Mouse (Mus musculus) gastrocnemius, adult 2 months (tissue): Measurements from ENCODE around the gene Ccr5. TPM values are rescaled to one million over a fixed set of nuclear protein-coding genes. Genes with fewer than 3 reads are reported as not detected.
"Not testable (repeated sequence)": the region's sequence is repeated elsewhere in the genome, so short reads cannot be mapped to it uniquely, and the experiment has no call there.

ENCODE experiments used
- DNase-seq: peaks from one replicate; pipeline ENCODE4 v3.0.0; 2022
- H3K27ac ChIP-seq: fragments of 200-600 bp; 2 replicates; pipeline ENCODE4 v1.8.1; 2022; ENCODE audit warnings: mild to moderate bottlenecking
- H3K4me3 ChIP-seq: fragments of 200-600 bp; 2 replicates; pipeline ENCODE4 v1.8.1; 2022; ENCODE audit warnings: mild to moderate bottlenecking, moderate library complexity
- CTCF ChIP-seq: fragments of 200-600 bp; IDR thresholded peaks from 2 replicates; pipeline ENCODE4 v1.8.1; 2022; ENCODE audit warnings: antibody characterized with exemption, mild to moderate bottlenecking, moderate library complexity
- intact Hi-C: fragments of 180-260 bp; cut with DNase I; formaldehyde crosslinking; loops from one replicate; pipeline ENCODE4 v1.15.1; 2025
- long read RNA-seq, 2 experiments: library from polyadenylated mRNA; stranded (forward); transcript quantifications; one replicate each; pipeline ENCODE4 v2.0.0; 2021
- total RNA-seq, 2 experiments: library from RNA; stranded (reverse); gene quantifications; 2 replicates each; pipeline ENCODE4 v1.2.3; 2021

Gene Ccr5
- under 1 TPM; 0.11 to 0.77 TPM for total RNA-seq
- long read RNA-seq, experiment 1, result 0 reads
- long read RNA-seq, experiment 2, result 0 reads

GRCm38 (mm10) chr9:124121387-124122184 is at the start of gene Ccr5:
TSS of gene Ccr5 (plus strand) at chr9:124121543.
- no peak within 1 kb of the TSS for H3K4me3 ChIP-seq
- intact Hi-C loops, result no loop called here
- no peak within 1 kb of the TSS for H3K27ac ChIP-seq
- no peak for TF ChIP-seq CTCF
- no peak for DNase-seq

DNA sequence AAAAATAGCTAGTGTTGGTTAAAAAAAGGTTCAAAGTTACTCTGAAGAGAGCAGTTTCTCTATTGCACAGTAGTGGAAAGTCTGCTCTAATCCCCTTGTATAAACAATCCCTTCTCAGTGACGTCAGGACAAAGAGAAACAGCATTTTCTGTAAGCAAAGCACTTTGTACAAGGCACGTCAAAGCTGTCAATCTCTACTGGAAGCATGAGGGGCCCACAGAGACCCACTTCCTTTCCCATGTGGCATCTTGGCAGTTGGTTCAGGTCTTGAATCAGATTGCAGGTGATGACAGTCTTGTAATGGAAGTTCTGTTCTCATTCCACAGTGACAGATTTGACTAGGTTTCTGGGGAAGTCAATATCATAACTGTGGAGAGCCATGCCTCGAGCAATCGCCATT is 41.5 kb upstream of the Ccr5 start:
- intact Hi-C loops, result no loop called here
- no peak for TF ChIP-seq CTCF
- Histone ChIP-seq H3K27ac (no peak overlapping the region), H3K4me3 (no peak overlapping the region)
- no peak for DNase-seq

DNA sequence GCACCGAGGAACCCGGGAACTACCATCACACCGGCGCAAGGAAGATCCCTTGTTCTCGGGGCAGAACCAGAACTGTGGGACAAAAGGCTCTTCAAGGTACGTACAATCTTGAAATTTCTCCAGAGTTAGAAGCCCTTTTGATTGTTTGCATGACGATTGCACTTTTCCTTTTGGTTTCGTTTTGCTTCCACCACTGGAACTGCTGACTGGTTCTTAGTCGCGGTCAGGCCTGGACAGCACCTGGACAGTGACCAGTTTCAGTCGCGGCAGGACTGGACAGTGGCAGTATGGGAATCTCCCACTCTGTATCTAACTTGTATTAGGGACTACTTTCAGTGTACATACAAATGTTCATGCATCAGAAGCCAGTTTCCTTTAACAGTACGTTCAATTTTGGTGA is 40.9 kb upstream of the Ccr5 start:
- intact Hi-C loops, result not testable (repeated sequence)

DNA sequence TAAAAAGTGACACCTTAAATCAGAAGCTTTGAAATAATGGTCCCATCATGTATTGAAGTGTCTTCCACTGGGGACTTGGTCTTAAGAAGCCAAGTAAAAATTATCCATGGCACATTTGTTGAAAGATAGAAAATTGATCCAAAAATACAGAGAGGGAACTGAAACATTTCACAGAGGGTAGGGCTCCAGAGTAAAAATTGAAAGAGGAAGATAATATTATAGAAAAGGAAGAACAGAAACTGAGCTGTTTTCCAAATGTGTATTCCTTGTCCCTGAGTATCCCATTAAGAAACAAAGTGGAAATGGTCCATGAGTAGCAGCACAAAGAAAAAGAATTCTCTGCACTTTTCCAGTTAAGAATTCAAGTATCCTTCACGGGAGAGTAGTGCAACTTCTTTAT is 30.9 kb upstream of the Ccr5 start:
- no peak for DNase-seq
- H3K27ac ChIP-seq, result no peak overlapping the region
- no peak overlapping the region for H3K4me3 ChIP-seq
- intact Hi-C loops, result no loop called here
- no peak for TF ChIP-seq CTCF

More for the DNA sequence above, 40.9 kb upstream of the Ccr5 start:
- H3K27ac ChIP-seq, H3K4me3 ChIP-seq, DNase-seq: not testable (repeated sequence)

GRCm38 (mm10) chr9:124099127-124099526 is 22.2 kb upstream of the Ccr5 start:
- intact Hi-C loops, result no loop called here
- Histone ChIP-seq H3K4me3 (no peak overlapping the region), H3K27ac (no peak overlapping the region)
- DNase-seq, result no peak
- no peak for TF ChIP-seq CTCF

GRCm38 (mm10) chr9:124100357-124100756 is 21.0 kb upstream of the Ccr5 start:
- no peak for DNase-seq
- TF ChIP-seq CTCF, result no peak
- H3K27ac ChIP-seq, result no peak overlapping the region

GRCm38 (mm10) chr9:124101723-124102122 is 19.6 kb upstream of the Ccr5 start, which contains the start of gene Ccr2:
TSS of gene Ccr2 (plus strand) at chr9:124101950.
- intact Hi-C loops, result no loop called here
- no peak within 1 kb of the TSS for H3K27ac ChIP-seq

More at GRCm38 (mm10) chr9:124100357-124100756, 21.0 kb upstream of the Ccr5 start:
- intact Hi-C loops, result no loop called here
- no peak overlapping the region for H3K4me3 ChIP-seq

GRCm38 (mm10) chr9:124103199-124103598 is 18.1 kb upstream of the Ccr5 start:
- intact Hi-C loops, result no loop called here
- TF ChIP-seq CTCF, result no peak
- DNase-seq, result no peak

More at GRCm38 (mm10) chr9:124101723-124102122, 19.6 kb upstream of the Ccr5 start, which contains the start of gene Ccr2:
- H3K4me3 ChIP-seq, result no peak within 1 kb of the TSS
- TF ChIP-seq CTCF, result no peak
- DNase-seq, result no peak

GRCm38 (mm10) chr9:124105196-124105595 is 16.1 kb upstream of the Ccr5 start:
- intact Hi-C loops, result no loop called here
- TF ChIP-seq CTCF, result no peak

More at GRCm38 (mm10) chr9:124103199-124103598, 18.1 kb upstream of the Ccr5 start:
- no peak overlapping the region for H3K4me3 ChIP-seq
- no peak overlapping the region for H3K27ac ChIP-seq

GRCm38 (mm10) chr9:124107232-124107631 is 14.1 kb upstream of the Ccr5 start:
- intact Hi-C loops, result no loop called here
- no peak for TF ChIP-seq CTCF
- Histone ChIP-seq H3K4me3 (no peak overlapping the region), H3K27ac (no peak overlapping the region)
- DNase-seq, result no peak

More at GRCm38 (mm10) chr9:124105196-124105595, 16.1 kb upstream of the Ccr5 start:
- Histone ChIP-seq H3K4me3 (no peak overlapping the region), H3K27ac (no peak overlapping the region)
- no peak for DNase-seq

GRCm38 (mm10) chr9:124108356-124109127 is 12.8 kb upstream of the Ccr5 start:
- DNase-seq, result no peak
- intact Hi-C loops, result no loop called here
- TF ChIP-seq CTCF, result no peak

DNA sequence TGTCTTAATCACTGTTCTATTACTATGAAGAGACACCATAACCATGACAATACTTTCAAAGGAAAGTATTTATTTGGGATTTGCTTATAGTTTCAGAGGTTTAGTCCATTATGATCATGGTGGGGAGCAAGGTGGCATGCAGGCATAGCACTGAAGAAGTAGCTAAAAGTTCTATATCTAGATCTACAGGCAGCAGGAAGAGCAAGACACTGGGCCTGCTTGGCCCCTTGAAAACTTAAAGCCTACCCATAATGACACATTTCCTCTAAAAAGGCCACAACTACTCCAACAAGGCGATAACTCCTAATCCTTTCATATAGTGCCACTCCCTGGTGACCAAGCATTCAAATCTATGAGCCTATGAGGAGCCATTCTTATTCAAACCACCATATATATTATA is 9.3 kb upstream of the Ccr5 start:
- H3K27ac ChIP-seq, result no peak overlapping the region
- H3K4me3 ChIP-seq, result no peak overlapping the region
- no peak for TF ChIP-seq CTCF
- intact Hi-C loops, result no loop called here
- DNase-seq, result no peak

More at GRCm38 (mm10) chr9:124108356-124109127, 12.8 kb upstream of the Ccr5 start:
- no peak overlapping the region for H3K4me3 ChIP-seq
- H3K27ac ChIP-seq, result no peak overlapping the region
